Mouse (Mus musculus) v-Abl transformed pro-B cells (cell line): ENCODE data around the gene Hpn.

Source experiments
- in situ Hi-C, 2 experiments: fragments of 400-800 bp; cut with MboI; formaldehyde crosslinking; loops; one replicate each; pipeline ENCODE4 v1.15.1; 2025; ENCODE audit not compliant: unreplicated experiment in 2 of 2

The Hpn gene

GRCm38 (mm10) chr7:31115182-31115581, at the start of gene Hpn:
Hpn (minus strand) TSS chr7:31115290.
- in situ Hi-C loops, result no loop called here

GRCm38 (mm10) chr7:31164748-31165147, 49.7 kb upstream of the Hpn start:
- in situ Hi-C loops, result no loop called here

- in situ Hi-C loops, result no loop called here
These were observed 48.8 kb upstream of the Hpn start for GRCm38 (mm10) chr7:31163666-31164577.

GRCm38 (mm10) chr7:31162324-31162723, 47.2 kb upstream of the Hpn start:
- in situ Hi-C loops, result no loop called here

GRCm38 (mm10) chr7:31161831-31162230, 46.7 kb upstream of the Hpn start:
- in situ Hi-C loops, result no loop called here

GRCm38 (mm10) chr7:31161246-31161645, 46.2 kb upstream of the Hpn start:
- in situ Hi-C loops, result no loop called here

- in situ Hi-C loops, result no loop called here
These were observed 45.7 kb upstream of the Hpn start for GRCm38 (mm10) chr7:31160763-31161162.

GRCm38 (mm10) chr7:31156034-31156928, 41.2 kb upstream of the Hpn start:
- in situ Hi-C loops, result no loop called here

GRCm38 (mm10) chr7:31155296-31156033, 40.4 kb upstream of the Hpn start, which contains the start of gene Gramd1a:
Gramd1a (minus strand) TSS chr7:31155896.
- in situ Hi-C loops, result no loop called here

GRCm38 (mm10) chr7:31153536-31154320, 38.6 kb upstream of the Hpn start:
- in situ Hi-C loops, result no loop called here

GRCm38 (mm10) chr7:31151301-31152241, 36.5 kb upstream of the Hpn start:
- in situ Hi-C loops, result no loop called here

GRCm38 (mm10) chr7:31150566-31151300, 35.6 kb upstream of the Hpn start:
- in situ Hi-C loops, result no loop called here

GRCm38 (mm10) chr7:31149751-31150565, 34.9 kb upstream of the Hpn start:
- in situ Hi-C loops, result no loop called here

GRCm38 (mm10) chr7:31149271-31149670, 34.2 kb upstream of the Hpn start:
- in situ Hi-C loops, result no loop called here

GRCm38 (mm10) chr7:31148756-31149155, 33.7 kb upstream of the Hpn start:
- in situ Hi-C loops, result no loop called here

GRCm38 (mm10) chr7:31148086-31148485, 33.0 kb upstream of the Hpn start:
- in situ Hi-C loops, result no loop called here

GRCm38 (mm10) chr7:31145596-31146160, 30.6 kb upstream of the Hpn start:
- in situ Hi-C loops, result no loop called here
